Mouse (Mus musculus): ENCODE data around the gene Strip2. TPM values are rescaled to one million over a fixed set of nuclear protein-coding genes. Genes with fewer than 3 reads are reported as not detected.

The Strip2 gene
- polyA plus RNA-seq, 1 experiment: 0.88 TPM

GRCm38 (mm10) chr6:30009204-30009603, 92.4 kb downstream of the Strip2 start:
- Histone ChIP-seq H3K9ac (ENCODE audit: low read depth, poor library complexity, severe bottlenecking) (no peak overlapping the region), H3K4me3 (ENCODE audit: low read depth, low read length) (no peak overlapping the region), H3K27ac (ENCODE audit: insufficient read depth, low read length) (no peak overlapping the region), H3K9me3 (replicated peaks; ENCODE audit: control insufficient read depth, insufficient read depth, low read length, poor library complexity, severe bottlenecking) (no peaks in the 10 kb centered on the region), H3K4me1 (ENCODE audit: control insufficient read depth, insufficient read depth, low read length) (no peaks in the 10 kb centered on the region), H3K36me3 (ENCODE audit: control insufficient read depth, insufficient read depth, low read length, poor library complexity, severe bottlenecking) (no peaks in the 10 kb centered on the region), H3K27me3 (ENCODE audit: control insufficient read depth, insufficient read depth, low read length, poor library complexity, severe bottlenecking) (no peaks in the 10 kb centered on the region)
- TF ChIP-seq POLR2A (IDR thresholded peaks at IDR 0.05; ENCODE audit: insufficient read depth, low read length) (no peak), EP300 (IDR thresholded peaks at IDR 0.05; ENCODE audit: insufficient read depth, low read depth, low read length) (no peak), CTCF (IDR thresholded peaks at IDR 0.05; ENCODE audit: low read depth, low read length) (no peak)

Other genes starting within 250 kb of the Strip2 start
- 7.1 and 9.6 TPM in 2 replicates for gene Tspan33, start 222.8 kb upstream of the Strip2 start, polyA plus RNA-seq (2011; ENCODE audit: insufficient read depth, insufficient read length, low read depth, missing spikeins)
- 26.5 and 28.2 TPM in 2 replicates for gene Smo, start 181.5 kb upstream of the Strip2 start, polyA plus RNA-seq (2011; ENCODE audit: insufficient read depth, insufficient read length, low read depth, missing spikeins)
- gene Ahcyl2, start 149.0 kb upstream of the Strip2 start, polyA plus RNA-seq (2011; ENCODE audit: insufficient read depth, insufficient read length, low read depth, missing spikeins): 37.2 and 41.3 TPM in 2 replicates
- 66.8 and 75.4 TPM in 2 replicates for gene Nrf1, start 131.0 kb downstream of the Strip2 start, polyA plus RNA-seq (2011; ENCODE audit: insufficient read depth, insufficient read length, low read depth, missing spikeins)

All from ES-Bruce4 (cell line).